Mouse (Mus musculus) layer of hippocampus, postnatal 36 days (tissue): ENCODE results near the gene BC003965. TPM values are rescaled to one million over a fixed set of nuclear protein-coding genes. Genes with fewer than 3 reads are reported as not detected.

ENCODE experiments used
- DNase-seq, 2 experiments: peaks; one replicate each; pipeline ENCODE4 v3.0.0; 2022
- total RNA-seq, 2 experiments: library from RNA; stranded (reverse); gene quantifications; 2 replicates each; pipeline ENCODE4 v1.2.3; 2021

Gene BC003965
- 10 to 100 TPM; 20.3 to 22.6 TPM for total RNA-seq

DNA sequence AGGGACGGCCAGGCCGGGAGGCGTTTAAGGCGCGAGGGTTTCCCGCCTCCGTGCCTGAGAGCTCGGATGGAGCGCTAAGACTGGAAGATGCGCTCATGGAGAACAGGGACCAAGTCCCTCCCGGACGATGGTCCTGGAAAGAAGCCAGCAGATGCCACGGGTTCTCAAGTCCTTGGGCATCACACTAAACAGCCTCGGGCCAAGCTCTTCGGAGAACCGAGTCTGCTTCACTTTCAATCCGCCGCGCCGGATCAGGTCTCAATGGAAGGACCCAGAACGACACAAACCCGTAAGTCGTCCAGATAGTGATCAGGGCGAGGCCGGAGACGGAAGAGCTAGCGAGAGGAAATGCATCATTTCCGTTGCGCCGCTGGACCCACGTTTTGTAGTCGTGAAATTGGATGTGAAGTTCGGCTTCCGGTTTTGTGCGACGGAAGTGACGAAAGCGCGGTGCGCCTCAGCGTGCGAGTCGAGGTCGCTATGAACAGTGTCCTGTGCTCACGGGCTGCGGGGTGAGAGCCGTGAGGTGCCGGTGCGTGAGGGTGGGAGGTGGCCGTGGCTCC is at the start of gene BC003965:
Gene BC003965 (plus strand): TSS at position 426 of the 563 bp plus-strand sequence.
- DNase-seq: peak; percentile 97 to 98

DNA sequence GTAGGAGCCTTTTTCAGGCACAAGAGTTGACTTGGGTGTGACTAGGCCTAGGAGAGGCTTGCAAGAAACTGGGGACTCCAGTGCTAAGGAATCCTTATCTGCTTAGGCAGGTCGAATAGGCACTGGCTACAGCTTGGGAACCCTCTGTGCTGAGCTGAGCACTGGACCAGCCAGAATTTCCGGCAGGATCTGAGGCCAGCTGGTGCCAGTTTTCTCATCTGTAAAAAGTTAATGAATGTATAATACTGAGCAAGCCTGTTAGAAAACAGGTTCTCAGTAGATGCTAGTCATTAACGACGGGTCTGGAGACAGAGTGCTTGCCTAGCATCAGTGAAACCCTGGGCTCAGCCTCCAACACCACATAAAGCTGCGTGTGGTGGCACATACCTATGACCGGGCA is 48.7 kb upstream of the BC003965 start:
- no peak for DNase-seq

DNA sequence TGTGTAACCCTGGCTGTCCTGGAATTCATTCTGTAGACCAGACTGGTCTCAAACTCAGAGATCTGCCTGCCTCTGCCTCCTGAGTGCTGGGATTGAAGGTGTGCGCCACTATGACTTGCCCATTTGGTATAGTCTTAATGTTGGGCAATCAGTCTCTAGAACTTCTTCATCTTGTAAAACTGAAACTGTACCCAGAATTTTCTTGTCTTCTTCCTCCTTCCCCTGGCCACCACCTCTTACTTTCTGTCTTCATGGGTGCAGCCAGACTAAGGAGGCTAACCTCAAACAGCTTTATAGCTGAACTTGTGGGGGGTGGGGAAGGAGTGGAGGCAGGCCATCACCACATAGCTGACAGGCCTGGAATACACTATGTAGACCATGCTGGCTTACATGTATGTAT is 45.6 kb upstream of the BC003965 start:
- DNase-seq: no peak

DNA sequence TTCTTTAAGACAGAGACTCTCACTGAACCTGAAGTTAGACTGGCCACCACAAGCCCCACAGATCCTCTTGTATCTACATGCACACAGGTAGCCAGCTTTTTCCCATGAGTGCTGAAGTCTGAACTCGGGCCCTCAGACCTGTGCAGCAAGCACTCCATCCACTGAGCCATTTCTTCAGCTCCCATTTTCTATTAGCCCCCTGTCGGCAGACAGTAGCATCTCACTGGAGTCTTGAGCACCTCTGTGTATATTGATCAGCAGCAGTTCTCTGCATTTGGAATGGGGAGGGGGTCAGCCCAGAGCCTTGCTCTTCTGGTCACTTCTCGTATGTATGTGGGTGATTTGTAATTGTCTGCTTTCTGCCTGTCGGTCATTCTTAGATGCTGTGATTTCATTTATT is 44.4 kb upstream of the BC003965 start:
- DNase-seq: no peak

- DNase-seq: no peak
Measured at GRCm38 (mm10) chr17:25162161-25162560, 22.2 kb upstream of the BC003965 start, which contains the start of gene Ccdc154. Gene Ccdc154 (plus strand): TSS chr17:25162461.

- DNase-seq: no peak
Measured at GRCm38 (mm10) chr17:25163387-25163786, 21.0 kb upstream of the BC003965 start.

- DNase-seq: no peak
Measured at GRCm38 (mm10) chr17:25164770-25165169, 19.6 kb upstream of the BC003965 start.

- DNase-seq: no peak
Measured at GRCm38 (mm10) chr17:25165970-25166671, 18.2 kb upstream of the BC003965 start.

- DNase-seq: no peak
Measured at GRCm38 (mm10) chr17:25169706-25170105, 14.6 kb upstream of the BC003965 start.

DNA sequence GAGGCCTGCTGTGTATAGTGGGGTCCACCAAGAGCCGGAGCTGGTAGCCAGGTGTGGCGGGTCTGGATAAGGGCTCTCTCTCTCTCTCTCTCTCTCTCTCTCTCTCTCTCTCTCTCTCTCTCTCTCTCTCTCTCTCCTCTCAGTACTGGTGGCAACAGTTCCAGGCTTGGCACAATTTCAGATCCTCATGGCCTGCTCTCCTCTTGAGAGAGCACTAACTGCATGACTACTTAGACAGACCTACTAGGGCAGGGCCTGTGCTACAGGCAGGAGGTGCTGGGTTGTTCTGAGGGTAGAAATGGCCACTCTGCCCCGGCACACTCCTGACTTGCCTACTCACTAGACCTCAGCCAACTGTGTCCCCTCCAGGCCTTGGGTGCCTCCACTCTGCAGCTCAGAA is 11.8 kb upstream of the BC003965 start:
- DNase-seq: no peak

DNA sequence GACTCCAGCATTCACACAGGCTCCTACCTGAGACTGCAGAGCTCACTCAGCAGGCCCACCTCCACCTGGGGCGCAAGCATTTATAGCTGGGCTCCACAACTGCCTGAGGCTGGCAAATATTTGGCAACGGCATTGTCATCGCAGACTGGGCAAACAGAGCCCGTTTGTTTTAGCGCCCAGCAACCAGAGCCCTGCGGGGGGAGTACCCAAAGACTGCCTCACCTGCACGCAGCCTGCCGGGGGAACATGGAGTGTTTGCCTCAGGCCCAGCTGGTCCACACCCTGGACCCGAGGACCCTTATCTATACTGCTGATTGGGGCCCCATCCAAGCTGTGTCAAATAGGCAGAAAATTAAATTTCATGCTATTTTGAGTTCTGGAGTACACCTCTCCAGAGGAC is 8.9 kb upstream of the BC003965 start, which contains the start of gene Gm38655:
Gene Gm38655 (minus strand): TSS at position 61 of the 400 bp plus-strand sequence.
- DNase-seq: no peak

- no peak for DNase-seq
Measured at GRCm38 (mm10) chr17:25183232-25183631, 1.1 kb upstream of the BC003965 start.

GRCm38 (mm10) chr17:25184961-25185360 is 607 bp downstream of the BC003965 start:
- no peak for DNase-seq

DNA sequence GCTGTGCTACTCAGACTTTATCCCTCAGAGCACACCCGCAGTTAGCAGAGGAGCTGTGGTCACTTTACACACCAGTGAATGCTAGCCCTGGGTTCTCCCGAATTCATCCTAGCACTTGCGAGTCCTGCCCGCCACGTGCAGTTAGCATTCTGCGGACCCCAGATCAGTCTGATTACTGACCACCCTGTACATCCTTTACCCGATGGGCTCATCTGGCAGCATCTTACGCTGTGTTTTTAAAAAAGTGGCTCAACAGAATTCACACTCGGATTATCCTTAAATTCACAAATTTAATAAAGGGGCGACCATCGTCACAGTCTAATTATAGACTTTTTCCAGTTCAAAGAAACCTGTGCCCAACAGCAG is 3.4 kb downstream of the BC003965 start:
- DNase-seq: no peak

GRCm38 (mm10) chr17:25188150-25189031 is 4.0 kb downstream of the BC003965 start, which contains the start of gene Unkl:
Gene Unkl (plus strand): TSS chr17:25188397.
- peak; percentile 64 to 66 for DNase-seq

GRCm38 (mm10) chr17:25189091-25189490 is 4.7 kb downstream of the BC003965 start:
- DNase-seq: no peak

DNA sequence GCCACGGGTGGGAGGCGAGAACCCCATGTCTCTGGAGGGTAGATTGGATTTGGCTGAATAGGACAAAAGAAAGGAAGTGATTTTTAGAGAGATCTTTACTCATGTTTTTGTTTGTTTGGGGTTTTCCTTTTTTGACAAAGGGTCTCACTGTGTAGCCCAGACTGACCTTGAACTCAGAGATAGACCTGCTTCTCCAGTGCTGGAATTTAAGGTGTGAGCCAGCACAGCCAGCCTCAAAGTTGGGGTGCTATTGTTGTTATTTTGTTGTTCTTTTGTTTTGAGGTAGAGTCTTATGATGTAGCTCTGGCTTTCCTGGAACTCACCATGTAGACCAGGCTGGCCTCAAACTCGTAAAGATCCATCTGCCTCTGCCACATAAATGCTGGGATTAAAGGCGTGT is 18.0 kb downstream of the BC003965 start:
- no peak for DNase-seq

DNA sequence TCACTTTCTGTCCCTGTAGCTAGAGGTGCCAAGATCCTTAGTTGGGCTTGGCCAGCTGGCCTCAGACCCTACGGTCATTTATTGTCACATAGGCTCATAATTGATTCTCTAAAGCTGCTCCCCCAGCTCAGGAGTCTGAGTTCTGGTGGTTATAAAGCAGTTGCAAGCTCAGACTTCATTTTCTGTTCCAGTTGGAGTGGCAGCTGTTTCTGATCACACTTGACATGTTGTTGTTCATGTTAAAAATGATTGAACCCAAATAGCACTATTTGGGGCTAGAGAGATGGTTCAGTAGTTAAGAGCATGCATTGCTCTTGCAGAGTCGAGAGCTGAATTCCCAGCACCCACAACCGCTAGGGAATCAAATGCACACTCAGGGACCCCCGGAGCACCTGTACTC is 25.7 kb downstream of the BC003965 start:
- no peak for DNase-seq

DNA sequence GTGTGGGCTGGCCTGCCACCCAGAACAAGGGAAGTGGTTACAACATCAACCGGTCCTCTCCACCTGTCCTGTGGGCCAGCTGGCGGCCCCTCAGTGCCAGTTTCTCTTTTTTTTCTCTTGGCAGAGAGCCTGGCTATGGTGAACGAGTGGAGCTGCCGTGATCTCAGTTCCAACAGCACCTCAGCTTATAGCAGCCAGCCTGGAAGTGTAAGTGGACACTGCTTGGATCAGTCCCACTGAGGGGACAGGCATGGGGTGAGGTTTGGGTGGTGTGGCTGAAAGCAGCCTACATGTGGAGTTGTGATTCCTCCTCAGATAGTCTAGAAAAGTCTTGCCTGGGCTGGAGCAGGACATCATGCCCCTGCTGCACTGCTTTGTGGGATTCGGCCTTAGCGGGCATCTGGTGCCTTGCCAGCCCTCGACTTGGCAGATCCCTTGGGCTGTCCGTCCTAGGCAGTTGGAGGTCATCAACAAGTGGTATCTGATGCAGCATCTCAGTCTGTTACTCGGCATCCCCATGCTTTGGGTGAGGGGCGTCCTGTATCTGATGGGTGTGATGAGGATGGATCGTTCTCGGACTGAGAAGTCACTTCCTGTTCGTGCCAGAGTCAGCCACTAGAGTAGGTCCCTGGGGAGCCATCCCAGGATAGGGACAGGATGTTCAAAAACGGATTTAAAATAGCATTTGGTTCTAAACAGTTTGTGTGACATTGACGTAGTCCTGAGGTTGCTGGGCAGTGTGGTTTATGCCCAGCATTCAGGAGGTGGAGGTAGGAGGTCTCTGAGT is 26.5 kb downstream of the BC003965 start:
- DNase-seq: no peak

DNA sequence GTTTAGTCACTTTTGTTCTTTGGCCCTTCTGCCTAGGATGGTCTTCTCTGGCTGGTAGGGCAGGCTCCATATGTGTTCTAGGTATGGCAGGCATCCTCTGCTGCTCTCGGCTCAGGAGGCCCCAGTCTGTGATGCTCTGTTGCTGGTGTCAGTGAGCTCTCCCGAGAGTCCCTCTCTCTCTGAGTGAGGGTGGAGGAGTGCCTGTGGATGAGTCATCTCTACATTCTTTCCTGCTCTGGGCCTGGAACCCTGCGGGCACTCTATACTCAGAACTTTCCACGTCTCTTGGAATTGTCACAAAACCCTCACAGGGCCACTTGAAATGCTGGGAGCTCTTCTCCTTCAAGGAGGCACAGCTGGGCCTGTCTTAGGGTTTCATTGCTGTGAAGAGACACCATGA is 27.4 kb downstream of the BC003965 start:
- DNase-seq: no peak

DNA sequence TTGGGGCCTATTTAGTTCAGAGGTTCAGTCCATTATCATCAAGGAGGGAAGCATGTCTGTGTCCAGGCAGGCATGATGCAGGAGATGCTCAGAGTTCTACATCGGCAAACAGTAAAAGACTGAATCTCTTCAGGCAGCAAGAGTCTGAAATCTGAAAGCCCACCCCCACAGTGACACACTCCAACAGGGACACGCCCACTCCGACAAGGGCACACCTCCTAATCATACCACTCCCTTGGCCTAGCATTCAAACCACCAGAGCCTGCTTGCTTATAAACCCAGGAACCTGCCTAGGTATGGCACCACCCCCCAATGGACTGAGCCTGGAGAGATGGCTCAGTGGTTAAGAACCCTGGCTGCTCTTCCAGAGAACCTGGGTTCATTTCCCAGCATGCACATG is 31.1 kb downstream of the BC003965 start:
- DNase-seq: no peak

DNA sequence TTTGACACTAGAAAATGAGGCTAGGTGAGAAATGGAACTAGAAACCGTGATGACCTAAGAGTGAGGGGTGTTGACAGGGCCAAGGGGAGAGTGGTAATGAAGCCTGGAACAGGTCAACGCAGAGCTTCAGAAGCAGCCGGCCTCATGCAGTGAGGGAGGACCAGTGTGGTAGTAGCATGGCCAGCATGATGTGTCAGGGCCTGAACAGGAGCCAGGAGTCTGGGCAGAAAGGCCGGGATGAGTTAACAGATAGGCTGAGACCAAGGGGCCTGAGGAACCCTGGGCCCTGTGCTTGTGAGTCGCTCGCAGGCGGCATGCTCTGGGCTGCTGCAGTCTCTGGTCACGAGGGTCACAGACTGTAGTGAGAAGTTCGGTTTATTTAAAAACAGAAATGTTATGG is 34.6 kb downstream of the BC003965 start:
- no peak for DNase-seq
